Mouse (Mus musculus) liver, adult 2 months (tissue): ENCODE results near the gene Akap9. TPM values are rescaled to one million over a fixed set of nuclear protein-coding genes. Genes with fewer than 3 reads are reported as not detected.

ENCODE experiments used
- DNase-seq: peaks from one replicate; pipeline ENCODE4 v3.0.0-alpha.2; 2011; ENCODE audit warnings: low read depth, low spot score; ENCODE audit errors: extremely low read depth
- H3K27ac ChIP-seq: fragments of 200-500 bp; replicated peaks from 2 replicates; pipeline ENCODE4 v1.5.1; 2012; ENCODE audit warnings: low read depth, mild to moderate bottlenecking, control low read depth, inconsistent platforms, low read length; ENCODE audit not compliant: insufficient read depth
- H3K27me3 ChIP-seq: fragments of 200-500 bp; 2 replicates; pipeline ENCODE4 v1.6.1; 2012; ENCODE audit warnings: mild to moderate bottlenecking, moderate library complexity, low read length, inconsistent platforms; ENCODE audit not compliant: control insufficient read depth, insufficient read depth
- H3K36me3 ChIP-seq: fragments of 200-500 bp; 2 replicates; pipeline ENCODE4 v1.6.1; 2012; ENCODE audit warnings: low read length, inconsistent platforms; ENCODE audit not compliant: control insufficient read depth, insufficient read depth
- H3K4me1 ChIP-seq: fragments of 200-500 bp; 2 replicates; pipeline ENCODE4 v1.6.1; 2011; ENCODE audit warnings: low read length; ENCODE audit not compliant: control insufficient read depth, insufficient read depth
- H3K4me3 ChIP-seq: fragments of 200-500 bp; 2 replicates; pipeline ENCODE4 v1.5.1; 2011; ENCODE audit warnings: low read depth, mild to moderate bottlenecking, control low read depth, low read length, moderate library complexity; ENCODE audit not compliant: insufficient read depth
- H3K79me2 ChIP-seq: fragments of 200-500 bp; 2 replicates; pipeline ENCODE4 v1.6.1; 2012; ENCODE audit warnings: inconsistent platforms, mild to moderate bottlenecking, low read length, moderate library complexity; ENCODE audit not compliant: control insufficient read depth, insufficient read depth
- H3K9ac ChIP-seq: fragments of 200-500 bp; 2 replicates; pipeline ENCODE4 v1.6.1; 2012; ENCODE audit warnings: low read depth, mild to moderate bottlenecking, control low read depth, inconsistent platforms, low read length
- CTCF ChIP-seq: fragments of 200-500 bp; IDR thresholded peaks from 2 replicates; pipeline ENCODE4 v1.5.1; 2011; ENCODE audit warnings: low read depth, low read length, control low read depth
- POLR2A ChIP-seq: fragments of 200-500 bp; IDR thresholded peaks from 2 replicates; pipeline ENCODE4 v1.6.1; 2011; ENCODE audit warnings: low read length, control low read depth; ENCODE audit not compliant: insufficient read depth; ENCODE audit errors: extremely low read depth
- WGBS: fragments of 180-500 bp; shearing (Covaris S2); methylation state at CpG from one replicate; pipeline ENCODE4 v1.1.7; 2018; 5-methylcytosine and 5-hydroxymethylcytosine counted together
- polyA plus RNA-seq: library from polyadenylated mRNA; depleted of rRNA; stranded (reverse); fragments of >200 nt; gene quantifications from 2 replicates; pipeline ENCODE4 v1.2.3, GENCODE M21; 2012
- total RNA-seq: library from RNA; depleted of rRNA; stranded (reverse); fragments of >200 nt; gene quantifications from 2 replicates; pipeline ENCODE4 v1.2.3, GENCODE M21; 2014

The Akap9 gene
- total and polyA plus RNA-seq, 2 experiments = 4.7 to 45.9 TPM

DNA sequence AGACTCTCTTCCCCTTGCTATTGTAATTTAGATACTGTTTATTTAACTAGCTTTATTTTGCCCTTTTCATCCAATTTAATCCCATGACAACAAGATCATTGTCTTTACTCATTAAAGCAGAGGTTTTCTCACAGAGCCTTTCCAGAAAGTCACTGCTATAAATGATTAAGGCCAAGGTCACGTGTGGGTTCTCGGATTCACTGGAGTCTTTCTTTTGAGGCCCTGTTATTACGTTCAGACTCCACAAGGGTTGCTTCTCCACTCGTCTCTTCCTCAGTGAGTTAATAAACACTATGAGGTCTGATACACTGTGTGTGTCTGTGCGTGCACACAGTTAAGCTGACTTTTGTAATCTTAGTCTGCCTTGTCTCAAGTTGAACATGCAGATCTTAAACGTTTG is 47.0 kb downstream of the Akap9 start:
- H3K79me2 ChIP-seq = no peaks in the 10 kb centered on the region; the same call in 1 of the 2 replicates
- no peak for DNase-seq
- H3K27ac ChIP-seq = no peak overlapping the region
- no peak for TF ChIP-seq CTCF
- TF ChIP-seq POLR2A = no peak
- H3K9ac ChIP-seq = no peak overlapping the region
- no peak overlapping the region for H3K4me3 ChIP-seq
- H3K4me1 ChIP-seq = no peaks in the 10 kb centered on the region
- WGBS = 90% methylated on average over 6 of the region's 6 CpGs
- H3K27me3 ChIP-seq = no peaks in the 10 kb centered on the region
- peaks cover 61% of the 10 kb centered on the region for H3K36me3 ChIP-seq

GRCm38 (mm10) chr5:3976111-3976510 is 48.3 kb downstream of the Akap9 start:
- Histone ChIP-seq H3K4me1 (no peaks in the 10 kb centered on the region), H3K9ac (no peak overlapping the region), H3K36me3 (peaks cover 52% of the 10 kb centered on the region), H3K4me3 (no peak overlapping the region), H3K27me3 (no peaks in the 10 kb centered on the region), H3K79me2 (no peaks in the 10 kb centered on the region; the same call in 1 of the 2 replicates), H3K27ac (no peak overlapping the region)
- no peak for DNase-seq
- TF ChIP-seq CTCF (no peak), POLR2A (no peak)
- WGBS = 97% methylated on average over 8 of the region's 8 CpGs

DNA sequence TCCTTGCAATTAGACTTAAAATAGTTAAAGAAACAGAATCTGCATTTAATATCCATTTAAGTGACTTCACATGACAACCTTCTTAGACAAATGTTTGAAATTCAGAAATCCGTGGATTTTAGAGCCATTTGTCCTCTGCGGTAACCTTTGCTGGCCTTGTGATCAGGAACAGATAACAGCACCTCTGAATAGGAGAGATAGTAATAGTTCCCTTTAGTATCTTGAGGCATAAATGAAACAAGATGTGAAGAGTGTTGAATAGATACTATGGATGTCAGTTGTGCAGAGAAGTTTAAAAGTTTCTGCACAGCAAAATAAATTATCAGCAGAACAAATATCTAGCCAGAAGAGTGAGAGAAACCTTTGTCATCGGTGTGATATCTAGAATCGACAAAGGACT is 50.0 kb downstream of the Akap9 start:
- H3K79me2 ChIP-seq = no peaks in the 10 kb centered on the region; the same call in 1 of the 2 replicates
- no peak overlapping the region for H3K9ac ChIP-seq
- H3K27me3 ChIP-seq = no peaks in the 10 kb centered on the region
- no peaks in the 10 kb centered on the region for H3K4me1 ChIP-seq
- no peak for TF ChIP-seq POLR2A
- no peak for TF ChIP-seq CTCF
- H3K4me3 ChIP-seq = no peak overlapping the region
- H3K27ac ChIP-seq = no peak overlapping the region
- DNase-seq = no peak
- WGBS = 97% methylated on average over 4 of the region's 4 CpGs
- H3K36me3 ChIP-seq = peaks cover 47% of the 10 kb centered on the region

DNA sequence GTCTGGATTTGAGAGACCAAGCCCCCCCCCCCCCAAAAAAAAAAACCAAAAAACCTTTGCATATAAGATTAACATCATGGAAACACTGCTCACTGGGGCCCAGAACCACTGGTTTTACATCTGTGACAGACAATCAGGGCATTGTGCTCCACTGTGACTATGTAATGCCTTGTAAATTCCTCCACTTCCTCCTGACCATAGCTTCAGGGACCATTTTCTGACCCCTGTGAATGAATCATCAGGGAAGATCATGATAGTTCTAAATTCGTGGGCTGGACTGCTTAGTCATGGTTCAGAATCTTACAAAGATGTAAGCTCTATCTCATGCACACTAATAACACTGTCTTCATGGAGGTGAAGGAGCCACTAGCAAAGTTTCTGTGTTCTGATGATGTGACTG is 61.8 kb downstream of the Akap9 start:
- DNase-seq = no peak
- H3K79me2 ChIP-seq = no peaks in the 10 kb centered on the region
- 76% methylated on average over 1 of the region's 1 CpGs for WGBS
- no peak overlapping the region for H3K9ac ChIP-seq
- H3K27me3 ChIP-seq = no peaks in the 10 kb centered on the region
- no peak overlapping the region for H3K4me3 ChIP-seq
- peaks cover 11% of the 10 kb centered on the region for H3K36me3 ChIP-seq
- TF ChIP-seq CTCF (no peak), POLR2A (no peak)
- H3K4me1 ChIP-seq = no peaks in the 10 kb centered on the region
- H3K27ac ChIP-seq = no peak overlapping the region

DNA sequence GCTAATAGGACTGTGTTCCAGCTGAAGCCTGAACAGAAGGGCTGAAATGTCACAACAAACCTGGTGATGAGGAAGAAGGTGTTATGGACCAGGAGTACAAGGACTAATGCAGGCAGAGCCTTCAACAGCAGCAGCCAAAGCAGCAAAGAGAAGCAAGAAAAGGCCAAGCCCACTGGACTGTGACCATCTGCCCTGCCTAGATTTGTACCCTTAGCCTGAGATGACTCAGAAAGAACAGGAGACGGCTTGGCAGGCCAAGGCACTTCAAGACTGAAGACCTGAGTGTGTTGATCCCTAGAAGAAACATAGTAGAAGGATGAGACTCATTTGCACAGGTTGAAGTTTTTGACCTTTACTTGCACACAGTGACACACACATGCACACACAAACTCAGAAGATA is 62.6 kb downstream of the Akap9 start:
- Histone ChIP-seq H3K4me3 (no peak overlapping the region), H3K27me3 (no peaks in the 10 kb centered on the region), H3K4me1 (no peaks in the 10 kb centered on the region), H3K9ac (no peak overlapping the region), H3K36me3 (peaks cover 12% of the 10 kb centered on the region), H3K27ac (no peak overlapping the region), H3K79me2 (no peaks in the 10 kb centered on the region)
- 92% methylated on average over 1 of the region's 1 CpGs for WGBS
- DNase-seq = no peak
- TF ChIP-seq POLR2A (no peak), CTCF (no peak)

DNA sequence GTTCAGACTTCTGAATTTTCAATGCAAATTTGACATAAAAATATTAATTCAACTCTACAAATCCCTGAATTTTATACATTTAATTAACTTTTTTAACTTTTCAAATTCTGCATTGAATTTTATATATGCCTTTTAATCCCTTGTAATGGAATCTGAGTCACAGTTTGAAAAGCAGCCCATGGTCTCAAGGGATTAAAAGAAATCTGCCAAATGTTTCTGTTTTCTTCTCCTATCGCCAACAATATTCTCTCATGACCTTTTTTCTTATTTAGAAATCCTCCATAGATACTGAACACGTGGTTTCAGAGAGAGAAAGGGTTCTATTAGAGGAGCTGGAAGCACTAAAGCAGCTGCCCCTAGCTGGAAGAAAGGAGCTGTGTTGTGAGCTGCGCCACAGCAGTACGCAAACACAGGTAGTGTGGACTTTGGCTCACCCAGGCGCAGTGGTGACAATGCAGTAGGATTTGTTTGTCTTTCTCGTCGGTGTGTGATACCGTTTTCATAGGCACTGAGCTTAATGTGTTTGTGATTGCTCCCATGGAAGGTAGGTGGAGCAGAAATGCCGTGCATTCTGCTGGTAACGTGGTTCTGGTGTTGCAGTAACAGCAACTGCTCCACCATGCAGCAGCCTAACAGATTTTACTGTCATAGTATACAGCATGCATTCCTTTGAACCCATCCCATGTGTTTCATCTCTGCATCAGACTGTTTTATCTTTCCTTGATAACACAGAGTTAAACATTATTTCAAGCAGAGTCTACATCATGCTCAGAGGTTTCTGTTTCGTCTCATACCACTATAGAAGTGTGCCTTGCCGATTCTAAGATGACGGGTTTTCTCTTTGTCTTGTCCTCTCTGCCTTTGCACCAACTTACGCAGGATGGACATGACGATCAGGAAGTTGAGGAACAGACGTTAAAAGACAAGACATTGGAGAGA is 76.9 kb downstream of the Akap9 start:
- H3K4me3 ChIP-seq = peak overlapping the region; percentile 21; the same call in 1 of the 2 replicates
- no peak for TF ChIP-seq POLR2A
- no peak for TF ChIP-seq CTCF
- H3K27me3 ChIP-seq = no peaks in the 10 kb centered on the region
- peak; percentile 91 for DNase-seq
- H3K4me1 ChIP-seq = no peaks in the 10 kb centered on the region; the same call in 1 of the 2 replicates
- 23% methylated on average over 16 of the region's 16 CpGs for WGBS
- H3K27ac ChIP-seq = peak overlapping the region; percentile 14; the same call in 1 of the 2 replicates
- H3K79me2 ChIP-seq = no peaks in the 10 kb centered on the region
- peak overlapping the region; percentile 15; the same call in 1 of the 2 replicates for H3K9ac ChIP-seq
- peaks cover 10% of the 10 kb centered on the region for H3K36me3 ChIP-seq
